Mouse (Mus musculus) ES-E14 (cell line): ENCODE data around the gene Chst12.

Source experiments
- CHD2 ChIP-seq: IDR thresholded peaks from 2 replicates; pipeline ENCODE4 v1.6.1; 2014; ENCODE audit warnings: mild to moderate bottlenecking, low read depth, low read length, inconsistent platforms
- HCFC1 ChIP-seq: IDR thresholded peaks from 2 replicates; pipeline ENCODE4 v1.6.1; 2012; ENCODE audit warnings: low read length, inconsistent platforms, borderline replicate concordance; ENCODE audit not compliant: insufficient read depth
- ZNF384 ChIP-seq: IDR thresholded peaks from 2 replicates; pipeline ENCODE4 v1.6.1; 2012; ENCODE audit warnings: low read depth, low read length, inconsistent platforms

- TF ChIP-seq CHD2: no peak
- no peak for TF ChIP-seq ZNF384
- TF ChIP-seq HCFC1: no peak
Measured at GRCm38 (mm10) chr5:140472336-140472735, 33.0 kb upstream of the Chst12 start.
